Mouse (Mus musculus) right cerebral cortex, adult 18-20 months (tissue): ENCODE results near the gene Pnliprp2.

ENCODE experiments used
- DNase-seq: peaks from one replicate; pipeline ENCODE4 v3.0.0; 2022; ENCODE audit warnings: mixed read lengths

Gene Pnliprp2

GRCm38 (mm10) chr19:58759423-58759822 lies at the start of gene Pnliprp2:
Pnliprp2 (plus strand) TSS chr19:58759719.
- no peak for DNase-seq

- no peak for DNase-seq
These were observed 41.6 kb upstream of the Pnliprp2 start for GRCm38 (mm10) chr19:58717925-58718324.

- DNase-seq, result no peak
These were observed 39.1 kb upstream of the Pnliprp2 start for GRCm38 (mm10) chr19:58720439-58720838.

GRCm38 (mm10) chr19:58726551-58726950 lies 33.0 kb upstream of the Pnliprp2 start:
- DNase-seq, result no peak

GRCm38 (mm10) chr19:58727756-58728155 lies 31.8 kb upstream of the Pnliprp2 start:
- DNase-seq, result no peak

- DNase-seq, result peak; percentile 7
These were observed 31.0 kb upstream of the Pnliprp2 start, which contains the start of gene Pnliprp1 for GRCm38 (mm10) chr19:58728445-58729031. Pnliprp1 (plus strand) TSS chr19:58728887.

GRCm38 (mm10) chr19:58733216-58733615 lies 26.3 kb upstream of the Pnliprp2 start:
- no peak for DNase-seq

- DNase-seq, result no peak
These were observed 21.4 kb upstream of the Pnliprp2 start for GRCm38 (mm10) chr19:58738111-58738510.

- no peak for DNase-seq
These were observed 18.5 kb upstream of the Pnliprp2 start for GRCm38 (mm10) chr19:58741036-58741435.

- DNase-seq, result no peak
These were observed 16.8 kb upstream of the Pnliprp2 start for GRCm38 (mm10) chr19:58742711-58743110.

- DNase-seq, result no peak
These were observed 15.8 kb upstream of the Pnliprp2 start for GRCm38 (mm10) chr19:58743736-58744135.

- no peak for DNase-seq
These were observed 12.0 kb upstream of the Pnliprp2 start for GRCm38 (mm10) chr19:58747498-58748000.

- peak; percentile 21 for DNase-seq
These were observed 8.7 kb upstream of the Pnliprp2 start for GRCm38 (mm10) chr19:58750822-58751221.

- DNase-seq, result no peak
These were observed 8.0 kb upstream of the Pnliprp2 start for GRCm38 (mm10) chr19:58751504-58751903.

GRCm38 (mm10) chr19:58758871-58759270 lies 648 bp upstream of the Pnliprp2 start:
- no peak for DNase-seq

- no peak for DNase-seq
These were observed 2.8 kb downstream of the Pnliprp2 start for GRCm38 (mm10) chr19:58762316-58762715.

- DNase-seq, result peak; percentile 64
These were observed 3.5 kb downstream of the Pnliprp2 start for GRCm38 (mm10) chr19:58762848-58763541.

GRCm38 (mm10) chr19:58767329-58767728 lies 7.8 kb downstream of the Pnliprp2 start:
- DNase-seq, result no peak

- no peak for DNase-seq
These were observed 16.9 kb downstream of the Pnliprp2 start for GRCm38 (mm10) chr19:58776461-58776860.

GRCm38 (mm10) chr19:58781566-58781965 lies 22.0 kb downstream of the Pnliprp2 start:
- no peak for DNase-seq

GRCm38 (mm10) chr19:58783938-58784337 lies 24.4 kb downstream of the Pnliprp2 start:
- DNase-seq, result no peak

GRCm38 (mm10) chr19:58789194-58789593 lies 29.7 kb downstream of the Pnliprp2 start:
- DNase-seq, result no peak

- no peak for DNase-seq
These were observed 34.8 kb downstream of the Pnliprp2 start, which contains the start of gene 1700019N19Rik for GRCm38 (mm10) chr19:58794284-58794683. 1700019N19Rik (minus strand) TSS chr19:58794461.

- DNase-seq, result no peak
These were observed 35.7 kb downstream of the Pnliprp2 start for GRCm38 (mm10) chr19:58795114-58795669.
